Mouse (Mus musculus): Measurements from ENCODE around the gene Ociad2.

DNA sequence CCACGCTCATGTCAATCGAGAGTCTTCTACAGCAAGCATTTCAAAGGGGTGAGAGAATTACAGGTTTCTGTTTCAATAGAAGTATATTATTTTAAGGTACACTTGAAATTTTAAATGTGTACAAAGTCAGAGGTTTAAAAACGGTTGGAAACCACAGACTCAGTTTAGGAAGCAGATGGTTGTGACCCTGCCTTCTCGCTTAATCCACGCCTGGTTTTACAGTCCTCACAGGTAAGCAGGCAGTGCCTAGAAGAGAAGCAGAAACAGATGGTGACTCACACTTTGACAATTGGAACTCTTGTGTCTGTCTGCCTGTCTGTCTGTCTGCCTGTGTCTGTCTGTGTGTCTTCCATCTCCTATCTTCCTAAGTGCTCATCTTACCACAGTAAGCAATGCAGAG is 17.2 kb downstream of the Ociad2 start:
- TF ChIP-seq CTCF (IDR thresholded peaks at IDR 0.05; ENCODE audit: borderline replicate concordance, insufficient read depth, low read length) (no peak), POLR2A (IDR thresholded peaks at IDR 0.05; ENCODE audit: low read depth, low read length) (no peak)

Data from embryonic fibroblast, embryonic 13.5 days (primary cell).